Mouse (Mus musculus): ENCODE results near the gene Asic3.

Gene Asic3

GRCm38 (mm10) chr5:24413042-24413693 lies at the start of gene Asic3:
Gene Asic3 (plus strand): TSS chr5:24413392.
- DNase-seq (ENCODE audit: low spot score), result no peak

GRCm38 (mm10) chr5:24363467-24363866 lies 49.7 kb upstream of the Asic3 start:
- no peak for DNase-seq (ENCODE audit: low spot score)

- no peak for DNase-seq (ENCODE audit: low spot score)
Observed at GRCm38 (mm10) chr5:24364061-24364460, 49.1 kb upstream of the Asic3 start.

- no peak for DNase-seq (ENCODE audit: low spot score)
Observed at GRCm38 (mm10) chr5:24364508-24364907, 48.7 kb upstream of the Asic3 start, which contains the start of gene Nos3. Gene Nos3 (plus strand): TSS chr5:24364810.

GRCm38 (mm10) chr5:24364963-24365362 lies 48.2 kb upstream of the Asic3 start:
- no peak for DNase-seq (ENCODE audit: low spot score)

- DNase-seq (ENCODE audit: low spot score), result no peak
Observed at GRCm38 (mm10) chr5:24365528-24365927, 47.7 kb upstream of the Asic3 start.

- DNase-seq (ENCODE audit: low spot score), result no peak
Observed at GRCm38 (mm10) chr5:24366426-24366825, 46.8 kb upstream of the Asic3 start.

GRCm38 (mm10) chr5:24369767-24370166 lies 43.4 kb upstream of the Asic3 start:
- DNase-seq (ENCODE audit: low spot score), result no peak

- DNase-seq (ENCODE audit: low spot score), result no peak
Observed at GRCm38 (mm10) chr5:24373807-24374206, 39.4 kb upstream of the Asic3 start.

- DNase-seq (ENCODE audit: low spot score), result no peak
Observed at GRCm38 (mm10) chr5:24374216-24374615, 39.0 kb upstream of the Asic3 start.

GRCm38 (mm10) chr5:24374666-24375328 lies 38.4 kb upstream of the Asic3 start:
- no peak for DNase-seq (ENCODE audit: low spot score)

- no peak for DNase-seq (ENCODE audit: low spot score)
Observed at GRCm38 (mm10) chr5:24378700-24379099, 34.5 kb upstream of the Asic3 start.

GRCm38 (mm10) chr5:24379501-24379900 lies 33.7 kb upstream of the Asic3 start:
- DNase-seq (ENCODE audit: low spot score), result no peak

- DNase-seq (ENCODE audit: low spot score), result no peak
Observed at GRCm38 (mm10) chr5:24380499-24380898, 32.7 kb upstream of the Asic3 start.

GRCm38 (mm10) chr5:24381486-24381885 lies 31.7 kb upstream of the Asic3 start:
- DNase-seq (ENCODE audit: low spot score), result no peak

GRCm38 (mm10) chr5:24381988-24382387 lies 31.2 kb upstream of the Asic3 start:
- no peak for DNase-seq (ENCODE audit: low spot score)

GRCm38 (mm10) chr5:24383026-24383859 lies 29.9 kb upstream of the Asic3 start:
- peak; percentile 98 for DNase-seq (ENCODE audit: low spot score)

GRCm38 (mm10) chr5:24384407-24384806 lies 28.8 kb upstream of the Asic3 start:
- no peak for DNase-seq (ENCODE audit: low spot score)

GRCm38 (mm10) chr5:24385374-24385773 lies 27.8 kb upstream of the Asic3 start:
- no peak for DNase-seq (ENCODE audit: low spot score)

GRCm38 (mm10) chr5:24385887-24386550 lies 27.2 kb upstream of the Asic3 start:
- no peak for DNase-seq (ENCODE audit: low spot score)

GRCm38 (mm10) chr5:24387264-24388241 lies 25.6 kb upstream of the Asic3 start:
- peak; percentile 75 for DNase-seq (ENCODE audit: low spot score)
